Mouse (Mus musculus) kidney, embryonic 15.5 days (tissue): Measurements from ENCODE around the gene Stum. TPM values are rescaled to one million over a fixed set of nuclear protein-coding genes. Genes with fewer than 3 reads are reported as not detected.
A peak's percentile ranks its signal among the peaks of the same experiment; 100 is the strongest.
"Not testable (repeated sequence)": the region's sequence is repeated elsewhere in the genome, so short reads cannot be mapped to it uniquely, and the experiment has no call there.

Experiments
- ATAC-seq: fragments of 200-750 bp; cut with Nextera tagmentation; replicated peaks from 2 replicates; pipeline ENCODE4 v1.8.0; 2017; ENCODE audit warnings: moderate TSS enrichment; ENCODE audit not compliant: low FRiP score
- H3K27ac ChIP-seq: fragments of 300-500 bp; sonication (generic); 2 replicates; pipeline ENCODE4 v1.5.1; 2015; ENCODE audit warnings: mild to moderate bottlenecking, inconsistent platforms
- H3K27me3 ChIP-seq: fragments of 300-500 bp; sonication (generic); 2 replicates; pipeline ENCODE4 v1.6.1; 2015; ENCODE audit warnings: inconsistent platforms
- H3K36me3 ChIP-seq: fragments of 300-500 bp; sonication (generic); 2 replicates; pipeline ENCODE4 v1.6.1; 2015; ENCODE audit warnings: inconsistent platforms
- H3K4me1 ChIP-seq: fragments of 300-500 bp; sonication (generic); 2 replicates; pipeline ENCODE4 v1.6.1; 2015; ENCODE audit warnings: inconsistent platforms
- H3K4me2 ChIP-seq: fragments of 300-500 bp; sonication (generic); 2 replicates; pipeline ENCODE4 v1.6.1; 2015; ENCODE audit warnings: moderate library complexity, mild to moderate bottlenecking, inconsistent platforms
- H3K4me3 ChIP-seq: fragments of 300-500 bp; sonication (generic); replicated peaks from 2 replicates; pipeline ENCODE4 v1.5.1; 2015; ENCODE audit warnings: mild to moderate bottlenecking, inconsistent platforms
- H3K9ac ChIP-seq: fragments of 300-500 bp; sonication (generic); 2 replicates; pipeline ENCODE4 v1.6.1; 2015; ENCODE audit warnings: mild to moderate bottlenecking, inconsistent platforms
- H3K9me3 ChIP-seq: fragments of 300-500 bp; sonication (generic); replicated peaks from 2 replicates; pipeline ENCODE4 v1.6.1; 2016; ENCODE audit warnings: inconsistent platforms
- WGBS: fragments of 180-500 bp; shearing (Covaris S2); methylation state at CpG from one replicate; pipeline ENCODE4 v1.1.7; 2015; ENCODE audit warnings: mixed read lengths; 5-methylcytosine and 5-hydroxymethylcytosine counted together
- polyA plus RNA-seq: library from polyadenylated mRNA; unstranded; fragments of >200 nt; fragmentation: Nextera tagmentation; extraction: Ambion mirVana; gene quantifications from 2 replicates; pipeline ENCODE4 v1.2.1, GENCODE M21; 2015

Stum gene
- polyA plus RNA-seq, 1 experiment from 2014 or later: 1.7 TPM

- peaks cover 58% of the 10 kb centered on the region for H3K4me1 ChIP-seq
- WGBS: 69% methylated on average over 4 of the region's 4 CpGs
- H3K4me2 ChIP-seq: no peak overlapping the region
- no peak overlapping the region for H3K4me3 ChIP-seq
- no peak for ATAC-seq
- 0 out of 2 replicates have a peak overlapping the region, but pooled peaks have one; percentile 93 for H3K27ac ChIP-seq
- H3K36me3 ChIP-seq: no peaks in the 10 kb centered on the region
- no peaks in the 10 kb centered on the region for H3K27me3 ChIP-seq
- H3K9me3 ChIP-seq: no peaks in the 10 kb centered on the region
- H3K9ac ChIP-seq: no peak overlapping the region
Measured at GRCm38 (mm10) chr1:180400691-180401455, 82.4 kb downstream of the Stum start.

GRCm38 (mm10) chr1:180398446-180398845 is 84.9 kb downstream of the Stum start:
- Histone ChIP-seq H3K9ac (no peak overlapping the region), H3K4me2 (no peak overlapping the region), H3K4me3 (no peak overlapping the region), H3K27me3 (no peaks in the 10 kb centered on the region), H3K9me3 (no peaks in the 10 kb centered on the region), H3K4me1 (peaks cover 37% of the 10 kb centered on the region), H3K27ac (no peak overlapping the region), H3K36me3 (peaks cover 5% of the 10 kb centered on the region; the same call in 1 of the 2 replicates)
- 77% methylated on average over 3 of the region's 3 CpGs for WGBS
- no peak for ATAC-seq

- H3K9ac ChIP-seq: no peak overlapping the region
- no peaks in the 10 kb centered on the region for H3K27me3 ChIP-seq
- H3K4me1 ChIP-seq: peaks cover 37% of the 10 kb centered on the region
- no peaks in the 10 kb centered on the region for H3K9me3 ChIP-seq
- H3K4me3 ChIP-seq: no peak overlapping the region
- ATAC-seq: no peak
- H3K4me2 ChIP-seq: no peak overlapping the region
- 38% methylated on average over 5 of the region's 5 CpGs for WGBS
- H3K36me3 ChIP-seq: peaks cover 5% of the 10 kb centered on the region; the same call in 1 of the 2 replicates
- no peak overlapping the region for H3K27ac ChIP-seq
Measured at GRCm38 (mm10) chr1:180397734-180398133, 85.6 kb downstream of the Stum start.

- peak overlapping the region; percentile 70; the same call in 1 of the 2 replicates for H3K27ac ChIP-seq
- H3K4me1 ChIP-seq: peaks cover 31% of the 10 kb centered on the region
- H3K36me3 ChIP-seq: peaks cover 5% of the 10 kb centered on the region; the same call in 1 of the 2 replicates
- H3K9ac ChIP-seq: no peak overlapping the region
- H3K27me3 ChIP-seq: no peaks in the 10 kb centered on the region
- 80% methylated on average over 12 of the region's 12 CpGs for WGBS
- no peak overlapping the region for H3K4me3 ChIP-seq
- no peaks in the 10 kb centered on the region for H3K9me3 ChIP-seq
- H3K4me2 ChIP-seq: no peak overlapping the region
- no peak for ATAC-seq
Measured at GRCm38 (mm10) chr1:180393873-180394272, 89.4 kb downstream of the Stum start.

GRCm38 (mm10) chr1:180393017-180393797 is 90.1 kb downstream of the Stum start:
- peak overlapping the region; percentile 70 for H3K27ac ChIP-seq
- WGBS: 77% methylated on average over 9 of the region's 9 CpGs
- no peak overlapping the region for H3K4me2 ChIP-seq
- no peak for ATAC-seq
- no peaks in the 10 kb centered on the region for H3K27me3 ChIP-seq
- H3K4me3 ChIP-seq: no peak overlapping the region
- peaks cover 5% of the 10 kb centered on the region; the same call in 1 of the 2 replicates for H3K36me3 ChIP-seq
- no peak overlapping the region for H3K9ac ChIP-seq
- H3K9me3 ChIP-seq: no peaks in the 10 kb centered on the region
- peaks cover 37% of the 10 kb centered on the region for H3K4me1 ChIP-seq

GRCm38 (mm10) chr1:180392137-180392798 is 91.0 kb downstream of the Stum start:
- H3K4me2 ChIP-seq: no peak overlapping the region
- peaks cover 40% of the 10 kb centered on the region for H3K4me1 ChIP-seq
- WGBS: 55% methylated on average over 5 of the region's 5 CpGs
- no peak overlapping the region for H3K9ac ChIP-seq
- H3K27ac ChIP-seq: no peak overlapping the region
- H3K36me3 ChIP-seq: peaks cover 5% of the 10 kb centered on the region; the same call in 1 of the 2 replicates
- no peaks in the 10 kb centered on the region for H3K27me3 ChIP-seq
- no peaks in the 10 kb centered on the region for H3K9me3 ChIP-seq
- H3K4me3 ChIP-seq: no peak overlapping the region
- no peak for ATAC-seq

- Histone ChIP-seq H3K4me3 (no peak overlapping the region), H3K4me1 (peaks cover 45% of the 10 kb centered on the region), H3K9ac (no peak overlapping the region), H3K4me2 (no peak overlapping the region), H3K36me3 (peaks cover 5% of the 10 kb centered on the region; the same call in 1 of the 2 replicates), H3K9me3 (no peaks in the 10 kb centered on the region), H3K27me3 (no peaks in the 10 kb centered on the region), H3K27ac (no peak overlapping the region)
- WGBS: 88% methylated on average over 4 of the region's 4 CpGs
- ATAC-seq: no peak
Measured at GRCm38 (mm10) chr1:180391575-180391945, 91.7 kb downstream of the Stum start.

GRCm38 (mm10) chr1:180390746-180391574 is 92.3 kb downstream of the Stum start:
- Histone ChIP-seq H3K9ac (no peak overlapping the region), H3K36me3 (peaks cover 5% of the 10 kb centered on the region; the same call in 1 of the 2 replicates), H3K4me1 (peaks cover 51% of the 10 kb centered on the region), H3K27ac (no peak overlapping the region), H3K4me3 (no peak overlapping the region), H3K9me3 (no peaks in the 10 kb centered on the region), H3K4me2 (no peak overlapping the region), H3K27me3 (no peaks in the 10 kb centered on the region)
- ATAC-seq: no peak
- WGBS: 81% methylated on average over 10 of the region's 10 CpGs

- Histone ChIP-seq H3K4me3 (no peak overlapping the region), H3K27ac (no peak overlapping the region), H3K27me3 (no peaks in the 10 kb centered on the region), H3K9me3 (no peaks in the 10 kb centered on the region), H3K36me3 (peaks cover 5% of the 10 kb centered on the region; the same call in 1 of the 2 replicates), H3K4me2 (no peak overlapping the region), H3K9ac (no peak overlapping the region), H3K4me1 (peaks cover 52% of the 10 kb centered on the region)
- WGBS: 80% methylated on average over 3 of the region's 3 CpGs
- no peak for ATAC-seq
Measured at GRCm38 (mm10) chr1:180390321-180390731, 93.0 kb downstream of the Stum start.

GRCm38 (mm10) chr1:180389213-180389760 is 94.0 kb downstream of the Stum start:
- H3K9ac ChIP-seq, H3K36me3 ChIP-seq, H3K9me3 ChIP-seq, ATAC-seq, H3K4me3 ChIP-seq, H3K4me2 ChIP-seq, H3K27ac ChIP-seq, H3K27me3 ChIP-seq: not testable (repeated sequence)
- WGBS: 82% methylated on average over 11 of the region's 11 CpGs
- peaks cover 52% of the 10 kb centered on the region for H3K4me1 ChIP-seq

GRCm38 (mm10) chr1:180388481-180388880 is 94.8 kb downstream of the Stum start:
- Histone ChIP-seq H3K9ac (no peak overlapping the region), H3K4me2 (no peak overlapping the region), H3K4me3 (no peak overlapping the region), H3K36me3 (no peaks in the 10 kb centered on the region), H3K27me3 (no peaks in the 10 kb centered on the region), H3K4me1 (peaks cover 51% of the 10 kb centered on the region), H3K9me3 (no peaks in the 10 kb centered on the region), H3K27ac (no peak overlapping the region; the same call in 1 of the 2 replicates)
- WGBS: 52% methylated on average over 1 of the region's 1 CpGs
- ATAC-seq: no peak
